Mouse (Mus musculus) bone marrow macrophage, adult 2 months (primary cell): ENCODE measurements around the gene Lrrc75b.

Experiments used
- CTCF ChIP-seq: IDR thresholded peaks from 2 replicates; pipeline ENCODE4 v1.5.1; 2012; ENCODE audit warnings: low read depth, mild to moderate bottlenecking, low read length, moderate library complexity
- POLR2A ChIP-seq: IDR thresholded peaks from 2 replicates; pipeline ENCODE4 v1.6.1; 2012; ENCODE audit warnings: mild to moderate bottlenecking, low read depth, low read length, borderline replicate concordance

- TF ChIP-seq POLR2A (no peak), CTCF (peak; percentile 63)
These were observed 45.2 kb upstream of the Lrrc75b start for GRCm38 (mm10) chr10:75605162-75605846.
